Mouse (Mus musculus) ES-CJ7 (cell line): ENCODE results near the gene Drc1.
A peak's percentile ranks its signal among the peaks of the same experiment; 100 is the strongest.

ENCODE experiments used
- DNase-seq: peaks from one replicate; pipeline ENCODE4 v3.0.0; 2011; ENCODE audit warnings: low read depth, low spot score

Drc1 gene

DNA sequence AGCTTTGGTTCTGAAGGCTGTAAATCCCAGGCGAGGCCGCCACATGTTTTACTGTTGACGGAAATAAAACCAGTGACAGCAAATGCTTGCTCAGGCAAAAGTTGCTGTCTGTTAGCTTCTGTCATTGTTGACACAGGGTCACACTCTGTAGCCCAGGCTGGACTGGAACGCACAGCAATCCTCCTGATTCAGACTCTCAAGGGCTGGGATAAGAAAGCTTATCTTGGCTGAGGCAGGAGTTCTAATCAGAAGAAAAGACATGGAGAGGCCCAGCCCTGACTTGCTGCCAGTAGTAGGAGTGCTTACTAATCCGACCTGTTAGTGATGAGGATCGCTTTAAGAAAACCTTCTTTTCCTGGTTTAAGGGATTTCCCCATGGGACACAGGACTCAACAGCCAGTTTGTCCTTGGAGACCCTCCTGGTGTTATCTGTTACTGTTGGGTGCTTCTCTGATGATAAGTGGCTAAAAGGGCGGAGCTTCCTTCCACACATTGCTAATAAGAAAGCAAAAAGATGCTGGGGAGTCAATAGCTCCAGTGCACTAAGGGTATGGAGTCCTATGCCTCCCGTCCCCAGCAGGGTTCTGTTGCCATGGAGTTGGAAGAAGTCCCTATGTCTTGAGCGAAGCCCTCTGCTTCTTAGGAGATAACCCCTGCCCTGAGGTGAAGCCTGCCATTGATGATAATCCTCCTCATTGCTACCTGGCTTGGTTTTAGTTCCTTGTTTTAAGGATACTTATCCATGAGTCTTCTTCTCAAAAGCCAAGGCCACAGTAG, 6.1 kb downstream of the Drc1 start:
- DNase-seq: no peak

GRCm38 (mm10) chr5:30340815-30341214, 59.6 kb downstream of the Drc1 start:
- DNase-seq: no peak

DNA sequence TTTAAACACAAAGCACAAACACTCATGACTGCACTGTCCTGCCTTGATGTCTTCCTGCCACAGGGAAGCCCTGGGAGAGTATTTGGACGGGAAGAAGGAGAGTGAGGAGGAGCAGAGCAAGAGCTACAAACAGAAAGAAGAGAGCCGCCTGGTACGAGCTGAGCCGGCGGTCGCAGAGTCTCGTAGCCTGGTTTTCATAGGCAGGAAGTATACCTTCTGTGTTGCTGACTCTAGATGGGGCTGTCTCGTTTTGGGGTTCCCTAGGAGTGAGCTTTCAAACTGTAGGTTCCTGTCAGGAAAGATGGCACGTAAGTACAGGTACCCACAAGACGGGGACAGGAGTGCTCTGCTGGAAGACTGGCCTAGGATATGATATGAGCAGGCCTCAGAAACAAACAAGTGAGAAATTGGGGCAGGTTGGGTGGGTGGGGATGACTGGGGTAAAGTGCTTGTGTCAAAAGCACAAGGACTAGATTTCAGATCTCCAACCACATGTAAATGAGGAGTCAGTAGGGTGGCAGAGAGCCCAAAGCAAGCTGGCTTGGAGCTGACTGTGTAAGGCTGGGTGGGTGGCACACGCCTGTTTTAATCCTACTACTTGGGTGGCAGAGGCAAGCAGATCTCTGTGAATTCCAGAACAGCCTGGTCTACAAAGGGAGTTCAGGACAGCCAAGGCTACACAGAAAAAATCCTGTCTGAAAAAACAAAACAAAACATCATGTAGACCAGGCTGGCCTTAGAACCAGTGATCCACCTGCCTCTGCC, 60.6 kb downstream of the Drc1 start:
- no peak for DNase-seq

GRCm38 (mm10) chr5:30342601-30343015, 61.4 kb downstream of the Drc1 start:
- DNase-seq: peak; percentile 11

DNA sequence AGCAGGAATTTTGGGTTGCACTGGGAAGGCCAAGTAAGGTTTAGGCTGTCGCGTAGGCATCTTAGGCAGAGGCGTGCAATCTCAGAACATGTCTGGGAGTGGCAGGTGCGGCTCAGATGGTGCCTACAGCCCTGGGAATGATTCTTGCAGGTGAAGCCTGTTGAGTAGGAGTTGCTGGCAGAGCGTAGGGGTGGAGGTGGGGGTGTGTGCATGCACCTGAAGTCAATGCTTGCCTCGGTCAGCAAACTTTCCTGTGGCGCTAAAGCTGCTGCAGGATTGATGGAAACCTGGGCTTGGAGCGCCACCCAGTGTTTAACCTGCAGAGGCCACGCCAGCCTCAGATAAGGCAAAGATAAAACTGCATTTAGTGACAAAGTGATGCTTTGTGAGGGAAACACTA, 61.9 kb downstream of the Drc1 start:
- peak; percentile 65 for DNase-seq

GRCm38 (mm10) chr5:30343886-30344285, 62.7 kb downstream of the Drc1 start:
- no peak for DNase-seq

- no peak for DNase-seq
Observed at GRCm38 (mm10) chr5:30353605-30354004, 72.4 kb downstream of the Drc1 start.

DNA sequence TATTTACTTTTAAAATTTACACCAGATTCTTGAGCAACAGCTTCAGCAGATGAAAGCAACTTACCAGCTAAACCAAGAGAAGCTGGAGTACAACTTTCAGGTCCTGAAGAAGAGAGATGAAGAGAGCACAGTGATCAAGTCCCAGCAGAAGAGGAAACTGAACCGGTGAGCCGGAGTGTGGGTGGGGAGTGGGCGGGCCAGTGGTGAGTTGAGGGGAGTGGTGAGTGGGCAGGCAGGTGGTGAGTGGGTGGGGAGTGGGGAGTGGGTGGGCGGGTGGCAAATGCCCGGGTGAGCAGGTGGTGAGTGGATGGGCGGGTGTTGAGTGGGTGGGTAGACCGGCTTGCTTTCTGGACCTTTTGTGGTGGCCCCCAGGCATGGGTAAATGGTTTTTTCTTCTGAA, 73.9 kb downstream of the Drc1 start:
- no peak for DNase-seq

DNA sequence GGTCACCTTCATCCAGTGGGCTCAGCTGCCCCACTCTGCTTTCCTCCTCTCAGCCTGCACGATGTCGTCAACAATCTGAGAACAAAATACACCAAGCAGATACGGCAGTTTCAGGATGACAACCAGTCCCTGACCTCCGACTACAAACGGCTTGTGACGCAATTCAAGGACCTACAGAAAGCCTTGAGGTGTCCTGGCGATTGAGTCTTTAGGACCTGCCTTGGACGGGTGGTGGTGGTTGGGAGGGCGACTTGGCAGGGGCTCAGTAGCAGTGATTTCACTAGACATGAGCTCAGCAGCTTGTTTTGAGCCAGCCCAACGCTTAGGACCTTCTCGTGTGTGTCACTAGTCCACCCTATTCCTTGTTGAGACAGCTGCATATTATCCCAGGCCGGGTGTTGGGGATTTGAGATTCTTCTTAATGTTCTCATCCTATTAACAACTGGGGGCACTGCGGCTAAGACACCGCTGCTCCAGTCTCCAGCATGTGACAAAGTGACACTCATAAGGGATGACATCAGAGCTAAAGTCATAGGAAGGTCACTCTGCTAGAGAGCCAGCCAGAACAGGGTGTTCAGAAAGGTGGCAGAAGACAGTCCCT, 74.5 kb downstream of the Drc1 start:
- DNase-seq: no peak

DNA sequence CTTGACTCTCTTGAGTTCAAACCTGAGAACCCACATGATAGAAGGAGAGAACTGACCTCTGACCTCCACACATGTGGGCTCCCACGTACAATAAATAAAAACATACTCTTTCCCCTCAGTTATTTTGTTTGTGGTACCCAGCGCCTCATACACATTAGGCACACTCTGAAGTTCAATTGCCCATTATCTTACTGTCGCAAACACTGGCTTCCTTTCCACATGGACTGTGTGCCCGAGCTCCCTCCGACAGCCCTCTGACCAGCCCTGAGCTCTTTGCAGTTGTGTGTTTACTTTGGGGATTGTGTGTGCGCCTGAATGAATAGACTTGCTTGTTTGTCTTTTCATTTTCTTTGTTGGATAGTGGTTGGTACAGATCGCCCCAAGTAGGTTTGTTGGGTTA, 75.5 kb downstream of the Drc1 start:
- no peak for DNase-seq

GRCm38 (mm10) chr5:30358436-30359099, 77.4 kb downstream of the Drc1 start:
- DNase-seq: no peak

DNA sequence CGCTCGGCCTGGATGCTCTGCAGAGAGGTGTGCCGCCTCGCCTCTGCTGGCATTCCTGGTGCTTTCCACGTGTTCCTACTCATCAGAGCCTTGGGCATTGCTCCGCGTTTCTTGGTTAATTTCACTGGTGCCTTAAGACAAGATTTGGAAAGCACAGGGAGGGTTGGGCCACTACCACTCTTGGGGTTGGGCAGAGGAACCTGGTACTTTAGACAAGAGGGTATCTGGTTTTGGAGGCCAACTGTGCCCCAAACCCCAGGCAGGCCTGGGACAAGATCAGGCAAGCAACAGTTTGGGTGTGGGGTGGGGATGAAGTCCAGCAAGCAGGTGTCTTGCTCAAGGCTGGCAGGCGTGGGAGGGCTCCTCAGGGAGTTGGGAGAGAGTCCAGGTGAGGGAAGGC, 86.2 kb downstream of the Drc1 start:
- no peak for DNase-seq

DNA sequence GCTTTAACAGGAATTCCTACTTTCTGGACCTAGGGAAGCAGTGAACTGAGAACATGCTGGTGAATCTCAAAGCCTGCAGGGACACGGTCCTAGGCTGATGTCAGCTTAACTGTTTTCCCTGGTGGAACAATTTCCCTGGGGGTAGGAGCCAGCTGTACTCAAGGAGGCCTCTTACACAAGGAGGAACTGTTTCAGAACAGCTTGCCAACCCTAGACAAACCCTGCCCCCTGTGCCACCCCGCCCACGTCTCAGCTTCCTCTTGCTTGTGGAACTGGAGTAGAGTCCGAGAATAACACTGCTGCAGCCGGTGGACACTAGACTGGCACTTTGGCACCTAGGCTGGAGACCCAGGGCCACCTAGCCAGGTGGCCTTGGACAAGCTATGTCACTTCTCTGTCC, 88.2 kb downstream of the Drc1 start:
- DNase-seq: no peak

GRCm38 (mm10) chr5:30382876-30383275, 101.7 kb downstream of the Drc1 start:
- DNase-seq: no peak

GRCm38 (mm10) chr5:30387726-30388125, 106.5 kb downstream of the Drc1 start:
- no peak for DNase-seq

- no peak for DNase-seq
Observed at GRCm38 (mm10) chr5:30389836-30390235, 108.6 kb downstream of the Drc1 start.

- peak; percentile 71 for DNase-seq
Observed at GRCm38 (mm10) chr5:30391473-30391872, 110.3 kb downstream of the Drc1 start.

GRCm38 (mm10) chr5:30400521-30400920, 119.3 kb downstream of the Drc1 start:
- no peak for DNase-seq

- DNase-seq: no peak
Observed at GRCm38 (mm10) chr5:30401165-30401564, 120.0 kb downstream of the Drc1 start.

- peak; percentile 33 for DNase-seq
Observed at GRCm38 (mm10) chr5:30406876-30407275, 125.7 kb downstream of the Drc1 start.

DNA sequence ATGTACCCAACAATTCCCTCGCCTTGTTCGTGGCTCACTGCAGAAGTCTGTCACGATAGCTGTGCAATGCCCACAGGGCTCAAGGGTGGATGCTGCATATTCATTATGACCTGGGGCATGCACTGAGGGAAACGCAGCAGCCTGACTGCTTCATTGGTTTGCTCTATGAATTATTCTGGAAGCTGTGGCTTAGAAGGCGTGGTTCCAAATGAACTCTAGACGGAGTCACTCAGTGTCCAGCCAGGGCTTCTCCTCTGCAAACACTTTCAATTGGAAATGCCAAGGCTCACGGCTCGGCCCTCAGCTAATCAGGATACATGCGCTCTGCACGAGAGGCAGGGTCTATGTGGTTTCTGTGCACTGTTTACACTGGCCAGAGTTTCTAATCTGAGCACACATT, 130.3 kb downstream of the Drc1 start:
- DNase-seq: no peak

- DNase-seq: no peak
Observed at GRCm38 (mm10) chr5:30415381-30415780, 134.2 kb downstream of the Drc1 start.
